Mouse (Mus musculus) lung, embryonic 15.5 days (tissue): Measurements from ENCODE around the gene Snx17. TPM values are rescaled to one million over a fixed set of nuclear protein-coding genes. Genes with fewer than 3 reads are reported as not detected.

ENCODE experiments used
- polyA plus RNA-seq: library from polyadenylated mRNA; unstranded; fragments of >200 nt; fragmentation: Nextera tagmentation; extraction: Ambion mirVana; gene quantifications from 2 replicates; pipeline ENCODE4 v1.2.1, GENCODE M21; 2015

Snx17 gene
- polyA plus RNA-seq, 1 experiment from 2014 or later = 147 TPM

Other genes starting within 250 kb of the Snx17 start
- 2.3 and 2.4 TPM in 2 replicates for gene Cgref1, start 247.6 kb upstream of the Snx17 start, polyA plus RNA-seq
- 135 TPM in 2 replicates for gene Preb, start 232.9 kb upstream of the Snx17 start, polyA plus RNA-seq
- gene Tcf23, start 224.6 kb upstream of the Snx17 start, polyA plus RNA-seq = 0.29 and 0.35 TPM in 2 replicates
- 149 and 154 TPM in 2 replicates for gene Atraid, start 144.9 kb upstream of the Snx17 start, polyA plus RNA-seq
- gene Slc5a6, start 144.3 kb upstream of the Snx17 start, polyA plus RNA-seq = 7.8 and 8.1 TPM in 2 replicates
- gene Cad, start 138.4 kb upstream of the Snx17 start, polyA plus RNA-seq = 27.5 and 29.6 TPM in 2 replicates
- gene Dnajc5g, start 86.9 kb upstream of the Snx17 start, polyA plus RNA-seq = not detected in 2 replicates
- 0.25 and 0.29 TPM in 2 replicates for gene Slc30a3, start 85.0 kb upstream of the Snx17 start, polyA plus RNA-seq
- 0.36 and 0.70 TPM in 2 replicates for gene Trim54, start 76.5 kb upstream of the Snx17 start, polyA plus RNA-seq
- not detected in 2 replicates for gene Ucn, start 54.4 kb upstream of the Snx17 start, polyA plus RNA-seq
- gene Mpv17, start 39.0 kb upstream of the Snx17 start, polyA plus RNA-seq = 51.3 and 60.6 TPM in 2 replicates
- gene Gm29609, start 13.3 kb upstream of the Snx17 start, polyA plus RNA-seq = 1.1 and 1.4 TPM in 2 replicates
- gene Gtf3c2, start 13.1 kb upstream of the Snx17 start, polyA plus RNA-seq = 68.4 and 69.3 TPM in 2 replicates
- gene Eif2b4, start 203 bp downstream of the Snx17 start, polyA plus RNA-seq = 61.2 and 64.3 TPM in 2 replicates
- gene Zfp513, start 9.1 kb downstream of the Snx17 start, polyA plus RNA-seq = 8.8 and 9.5 TPM in 2 replicates
- 141 and 144 TPM in 2 replicates for gene Ppm1g, start 27.5 kb downstream of the Snx17 start, polyA plus RNA-seq
- 155 and 167 TPM in 2 replicates for gene Nrbp1, start 47.6 kb downstream of the Snx17 start, polyA plus RNA-seq
- gene Gm9970, start 48.0 kb downstream of the Snx17 start, polyA plus RNA-seq = 0.40 and 0.64 TPM in 2 replicates
- 36.4 and 37.9 TPM in 2 replicates for gene Krtcap3, start 58.5 kb downstream of the Snx17 start, polyA plus RNA-seq
- 33.8 and 37.2 TPM in 2 replicates for gene Ift172, start 97.9 kb downstream of the Snx17 start, polyA plus RNA-seq
- 51.5 and 54.8 TPM in 2 replicates for gene Fndc4, start 102.9 kb downstream of the Snx17 start, polyA plus RNA-seq
- gene Gckr, start 104.2 kb downstream of the Snx17 start, polyA plus RNA-seq = 0.07 and 0.16 TPM in 2 replicates